Mouse (Mus musculus) cerebellum, postnatal 10 days (tissue): ENCODE data around the gene Slc38a1.

Experiments used
- DNase-seq, 2 experiments: peaks; one replicate each; pipeline ENCODE4 v3.0.0; 2021; ENCODE audit warnings: mixed read lengths in 2 of 2

The Slc38a1 gene

GRCm38 (mm10) chr15:96551569-96552380, 90.9 kb downstream of the Slc38a1 start:
- peak; percentile 76 to 84 for DNase-seq

- DNase-seq, result no peak
Observed at GRCm38 (mm10) chr15:96551107-96551506, 91.6 kb downstream of the Slc38a1 start.

GRCm38 (mm10) chr15:96548363-96548762, 94.3 kb downstream of the Slc38a1 start:
- DNase-seq, result no peak

- DNase-seq, result peak; percentile 61 to 78
Observed at GRCm38 (mm10) chr15:96547256-96548195, 95.2 kb downstream of the Slc38a1 start.

- DNase-seq, result peak; percentile 80 to 82
Observed at GRCm38 (mm10) chr15:96543181-96543828, 99.4 kb downstream of the Slc38a1 start.

GRCm38 (mm10) chr15:96542135-96542534, 100.6 kb downstream of the Slc38a1 start:
- DNase-seq, result no peak

- DNase-seq, result no peak
Observed at GRCm38 (mm10) chr15:96537272-96537671, 105.4 kb downstream of the Slc38a1 start.

- DNase-seq, result no peak
Observed at GRCm38 (mm10) chr15:96536412-96536811, 106.3 kb downstream of the Slc38a1 start.

GRCm38 (mm10) chr15:96527686-96528085, 115.0 kb downstream of the Slc38a1 start:
- no peak for DNase-seq

GRCm38 (mm10) chr15:96524239-96524738, 118.4 kb downstream of the Slc38a1 start:
- DNase-seq, result no peak
